21 mouse cellular contexts compared by ENCODE assay signal in genomic region chr16:31910281-31910847, GRCm38 (mm10). TPM values are rescaled to one million over a fixed set of nuclear protein-coding genes. Genes with fewer than 3 reads are reported as not detected.
"Had no signal": no experiment of that assay in that cellular context is flagged by ENCODE, and none has a peak within 500 bp of the region (broad histone marks: within the 10 kb centered on the region; RNA-seq: fewer than 3 reads in every experiment).

No protein-coding gene starts in this region.

- H3K27me3 ChIP-seq: kidney, embryonic 15.5 days; limb, embryonic 15.5 days; midbrain, embryonic 15.5 days; neural tube, embryonic 12.5 days; neural tube, embryonic 15.5 days had no signal

- H3K9me3 ChIP-seq: kidney, embryonic 15.5 days; limb, embryonic 12.5 days; limb, embryonic 15.5 days; midbrain, embryonic 12.5 days; midbrain, embryonic 15.5 days; neural tube, embryonic 12.5 days; neural tube, embryonic 15.5 days had no signal

- H3K4me2 ChIP-seq: kidney, embryonic 15.5 days; limb, embryonic 12.5 days; limb, embryonic 15.5 days; liver, embryonic 11.5 days; lung, embryonic 14.5 days; midbrain, embryonic 12.5 days; midbrain, embryonic 15.5 days; neural tube, embryonic 12.5 days; neural tube, embryonic 15.5 days had no signal

- H3K36me3 ChIP-seq: kidney, embryonic 15.5 days; limb, embryonic 12.5 days; limb, embryonic 15.5 days; midbrain, embryonic 12.5 days; midbrain, embryonic 15.5 days; neural tube, embryonic 12.5 days; neural tube, embryonic 15.5 days had no signal

- H3K4me3 ChIP-seq: kidney, embryonic 15.5 days; limb, embryonic 12.5 days; limb, embryonic 15.5 days; midbrain, embryonic 12.5 days; midbrain, embryonic 15.5 days; neural tube, embryonic 12.5 days; neural tube, embryonic 15.5 days had no signal

- H3K27ac ChIP-seq: kidney, embryonic 15.5 days; limb, embryonic 12.5 days; limb, embryonic 15.5 days; liver, embryonic 14.5 days; macrophage; midbrain, embryonic 12.5 days; midbrain, embryonic 15.5 days; neural tube, embryonic 12.5 days; neural tube, embryonic 15.5 days; stomach, postnatal 0 days had no signal

- H3K9ac ChIP-seq: kidney, embryonic 15.5 days; limb, embryonic 12.5 days; limb, embryonic 15.5 days; liver, embryonic 14.5 days; liver, postnatal 0 days; lung, embryonic 14.5 days; midbrain, embryonic 12.5 days; midbrain, embryonic 15.5 days; neural tube, embryonic 12.5 days; neural tube, embryonic 15.5 days had no signal

- ATAC-seq: liver, postnatal 0 days; lung, postnatal 0 days; midbrain, embryonic 15.5 days had no signal

- DNase-seq: left cerebral cortex, postnatal 4 days; liver, postnatal 0 days; lung, embryonic 14.5 days; right cerebral cortex, adult 18-20 months; right cerebral cortex, postnatal 14 days; right cerebral cortex, postnatal 4 days; thymus, adult 2 months; thymus, postnatal 14 days had no signal

RNA-seq across cellular contexts. Expression of gene Pigz, which starts 23.3 kb away (rescaled TPM):
- total RNA-seq: megakaryocyte, adult 5-6 weeks had no signal

RNA-seq across cellular contexts. Expression of gene Meltf, which starts 31.8 kb away (rescaled TPM):
- total RNA-seq: megakaryocyte, adult 5-6 weeks had no signal
- polyA plus RNA-seq: lung, postnatal 0 days; macrophage; stomach, postnatal 0 days had no signal
